Mouse (Mus musculus) brain, embryonic 14.5 days (tissue): ENCODE measurements around the gene Tspyl1.
"Not testable (repeated sequence)": the region's sequence is repeated elsewhere in the genome, so short reads cannot be mapped to it uniquely, and the experiment has no call there.

Experiments
- CTCF ChIP-seq: fragments of 200-500 bp; IDR thresholded peaks from 2 replicates; pipeline ENCODE4 v1.5.1; 2012; ENCODE audit warnings: inconsistent platforms, mild to moderate bottlenecking, moderate library complexity, borderline replicate concordance; ENCODE audit not compliant: insufficient read depth, insufficient read length; ENCODE audit errors: extremely low read depth
- POLR2A ChIP-seq: fragments of 200-500 bp; IDR thresholded peaks from 2 replicates; pipeline ENCODE4 v1.6.1; 2012; ENCODE audit warnings: mild to moderate bottlenecking, inconsistent platforms, borderline replicate concordance; ENCODE audit not compliant: poor library complexity, insufficient read depth, insufficient read length, severe bottlenecking; ENCODE audit errors: extremely low read depth

DNA sequence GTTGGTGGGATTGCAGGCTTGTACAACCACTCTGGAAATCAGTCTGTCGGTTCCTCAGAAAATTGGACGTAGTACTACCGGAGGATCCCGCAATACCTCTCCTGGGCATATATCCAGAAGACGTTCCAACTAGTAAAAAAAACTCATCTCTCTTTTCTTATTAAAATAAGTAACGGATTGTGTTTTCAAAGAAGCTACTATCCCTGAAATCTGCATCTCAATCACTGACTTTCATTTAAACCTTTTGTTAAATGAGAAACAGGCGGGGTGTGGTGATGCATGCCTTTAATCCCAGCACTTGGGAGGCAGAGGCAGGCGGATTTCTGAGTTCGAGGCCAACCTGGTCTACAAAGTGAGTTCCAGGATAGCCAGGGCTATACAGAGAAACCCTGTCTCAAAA, 29.2 kb upstream of the Tspyl1 start:
- not testable (repeated sequence) for TF ChIP-seq POLR2A, CTCF
